Mouse (Mus musculus): Measurements from ENCODE around the gene Zbtb1. TPM values are rescaled to one million over a fixed set of nuclear protein-coding genes. Genes with fewer than 3 reads are reported as not detected.

Gene Zbtb1
- 9.7 and 11.1 TPM in 2 replicates for polyA plus RNA-seq (2016; fragmentation: Nextera tagmentation; extraction: Ambion mirVana)

DNA sequence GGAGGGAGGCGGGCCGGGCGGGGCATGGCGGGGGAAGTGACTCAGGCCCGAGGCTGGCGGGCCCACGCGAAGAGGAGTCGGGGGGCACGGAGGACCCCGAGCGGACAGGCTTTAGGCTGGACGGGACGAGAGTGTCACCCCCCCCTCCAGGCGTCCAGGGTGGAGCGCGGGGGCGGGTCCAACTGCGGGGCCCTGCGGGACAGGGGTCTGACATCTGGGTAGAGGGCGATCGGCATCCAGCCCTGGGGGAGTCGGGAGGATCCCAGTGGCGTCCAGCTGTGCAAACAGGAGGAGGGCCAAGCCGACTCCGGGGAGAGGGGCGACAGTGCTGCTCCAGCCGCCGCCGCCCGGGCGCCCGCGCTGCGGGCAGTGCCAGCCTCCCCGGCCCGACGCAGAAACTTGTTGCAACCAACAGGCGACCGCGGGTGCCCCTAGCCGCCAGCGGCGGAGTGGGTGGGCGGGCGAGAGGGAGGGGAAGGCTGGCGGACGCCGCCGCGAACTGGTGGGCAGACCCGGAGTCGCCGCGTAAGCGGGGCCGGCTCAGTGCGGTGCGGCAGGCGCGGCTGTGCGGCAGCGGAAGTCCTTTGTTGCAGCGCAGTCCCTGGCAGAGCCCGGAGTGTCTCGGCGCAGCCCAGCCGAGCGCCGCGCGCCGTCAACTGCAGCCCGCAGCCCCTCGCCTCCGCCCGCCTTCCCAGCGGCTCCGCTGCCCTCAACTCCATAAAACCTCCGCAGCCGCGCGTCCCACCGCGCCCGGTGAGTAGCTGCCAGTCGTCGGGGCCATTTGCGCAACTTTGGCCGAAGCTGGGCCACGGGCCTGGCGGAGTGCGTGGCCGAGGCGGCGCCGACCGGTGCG is at the start of gene Zbtb1:
Gene Zbtb1 (plus strand): TSS at position 289 of the 853 bp plus-strand sequence.
- H3K36me3 ChIP-seq: no peaks in the 10 kb centered on the region
- peak; percentile 90 for DNase-seq (ENCODE audit: low spot score)
- H3K9me3 ChIP-seq (replicated peaks): no peaks in the 10 kb centered on the region
- H3K4me3 ChIP-seq: peak within 1 kb of the TSS; percentile 99
- H3K4me1 ChIP-seq: peaks cover 53% of the 10 kb centered on the region
- peak within 1 kb of the TSS; percentile 100 for H3K27ac ChIP-seq
- under 1% methylated on average over 99 of the region's 99 CpGs for WGBS
- H3K27me3 ChIP-seq (ENCODE audit: low read depth, poor library complexity, severe bottlenecking): no peaks in the 10 kb centered on the region

DNA sequence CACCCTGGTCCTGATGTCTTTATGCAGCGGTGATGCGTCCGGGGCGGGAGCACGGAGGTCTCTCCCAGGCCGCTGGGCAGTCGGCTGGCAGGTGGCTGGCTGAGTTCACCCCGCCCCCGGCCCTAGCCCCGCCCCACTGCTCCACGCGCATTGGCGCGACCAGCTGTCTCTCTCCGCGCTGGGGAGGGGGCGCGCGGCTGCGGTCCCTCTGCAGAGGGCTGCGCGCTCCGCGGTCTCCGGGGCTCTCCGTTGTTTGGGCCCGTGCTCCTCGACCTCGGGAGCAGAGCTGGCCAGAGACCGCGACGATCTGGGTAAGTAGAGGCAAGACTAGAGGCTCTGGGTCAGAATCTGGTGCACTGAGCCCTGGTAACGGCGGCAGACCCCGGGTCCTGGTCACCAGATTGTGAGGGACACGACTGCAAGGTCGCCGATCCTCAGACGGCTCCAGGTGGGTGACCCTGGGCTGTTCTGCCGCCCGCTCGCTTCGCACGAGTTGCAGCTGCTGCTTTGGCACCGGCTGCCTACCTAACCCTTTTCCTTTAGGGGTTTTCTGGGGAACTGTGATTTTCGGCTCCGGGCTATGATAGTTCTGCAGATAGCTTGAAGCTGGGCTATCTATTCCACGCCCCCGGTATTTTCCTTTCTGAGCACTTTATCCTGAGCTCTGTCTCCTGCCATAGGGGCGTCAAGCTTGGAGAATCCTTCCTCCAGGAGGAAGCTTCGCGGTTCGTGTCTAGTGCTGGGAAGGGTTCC is 45.2 kb upstream of the Zbtb1 start, which contains the start of gene Akap5:
Gene Akap5 (plus strand): TSS at position 213 of the 753 bp plus-strand sequence.
- DNase-seq (ENCODE audit: low spot score): peak; percentile 89
- Histone ChIP-seq H3K27me3 (ENCODE audit: low read depth, poor library complexity, severe bottlenecking) (peaks cover 19% of the 10 kb centered on the region), H3K9me3 (replicated peaks) (no peaks in the 10 kb centered on the region), H3K36me3 (peaks cover 17% of the 10 kb centered on the region), H3K27ac (peak within 1 kb of the TSS; percentile 82), H3K4me1 (peaks cover 12% of the 10 kb centered on the region), H3K4me3 (peak within 1 kb of the TSS; percentile 69)
- WGBS: 2% methylated on average over 53 of the region's 53 CpGs

DNA sequence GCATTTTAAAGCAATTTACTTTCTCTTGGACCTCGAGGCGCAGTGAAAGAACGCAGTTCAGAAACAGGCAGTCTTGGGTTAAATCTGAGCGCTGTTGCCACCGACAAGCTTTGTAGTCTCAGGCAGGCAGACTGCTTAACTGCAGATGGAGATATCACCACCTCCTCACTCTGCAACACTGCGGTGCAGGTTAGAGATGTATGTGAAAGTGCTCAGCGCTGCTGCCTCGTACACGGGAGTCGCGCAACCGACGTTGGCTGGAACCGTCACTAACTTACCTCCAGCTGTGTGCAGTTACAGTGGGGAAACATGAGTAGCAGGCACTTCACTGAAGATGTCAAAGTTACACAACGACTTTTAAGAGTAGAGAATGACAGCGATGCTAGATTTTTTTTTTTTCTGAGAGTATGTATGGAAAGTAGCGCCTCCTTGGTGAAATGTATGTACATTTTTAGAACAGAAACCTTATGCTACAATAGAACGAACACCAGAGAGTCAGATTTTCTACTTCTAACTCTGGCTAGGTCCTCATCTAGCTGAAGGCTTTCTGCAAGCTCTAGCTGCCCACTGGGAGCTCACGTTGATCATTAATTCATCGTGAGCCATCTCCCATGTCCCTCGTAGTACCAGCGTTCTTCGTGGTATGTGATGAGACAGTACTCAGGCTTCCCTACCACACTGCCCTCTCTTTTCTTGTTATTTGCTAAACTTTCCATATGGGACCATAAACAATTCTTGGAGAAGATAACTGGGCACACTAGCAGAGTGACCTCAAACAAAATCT is 43.4 kb upstream of the Zbtb1 start:
- Histone ChIP-seq H3K4me1 (peaks cover 12% of the 10 kb centered on the region), H3K36me3 (no peaks in the 10 kb centered on the region; the same call in 1 of the 2 replicates), H3K27me3 (ENCODE audit: low read depth, poor library complexity, severe bottlenecking) (peaks cover 19% of the 10 kb centered on the region), H3K4me3 (no peak overlapping the region), H3K27ac (no peak overlapping the region), H3K9me3 (replicated peaks) (no peaks in the 10 kb centered on the region)
- 94% methylated on average over 23 of the region's 23 CpGs for WGBS
- no peak for DNase-seq (ENCODE audit: low spot score)

DNA sequence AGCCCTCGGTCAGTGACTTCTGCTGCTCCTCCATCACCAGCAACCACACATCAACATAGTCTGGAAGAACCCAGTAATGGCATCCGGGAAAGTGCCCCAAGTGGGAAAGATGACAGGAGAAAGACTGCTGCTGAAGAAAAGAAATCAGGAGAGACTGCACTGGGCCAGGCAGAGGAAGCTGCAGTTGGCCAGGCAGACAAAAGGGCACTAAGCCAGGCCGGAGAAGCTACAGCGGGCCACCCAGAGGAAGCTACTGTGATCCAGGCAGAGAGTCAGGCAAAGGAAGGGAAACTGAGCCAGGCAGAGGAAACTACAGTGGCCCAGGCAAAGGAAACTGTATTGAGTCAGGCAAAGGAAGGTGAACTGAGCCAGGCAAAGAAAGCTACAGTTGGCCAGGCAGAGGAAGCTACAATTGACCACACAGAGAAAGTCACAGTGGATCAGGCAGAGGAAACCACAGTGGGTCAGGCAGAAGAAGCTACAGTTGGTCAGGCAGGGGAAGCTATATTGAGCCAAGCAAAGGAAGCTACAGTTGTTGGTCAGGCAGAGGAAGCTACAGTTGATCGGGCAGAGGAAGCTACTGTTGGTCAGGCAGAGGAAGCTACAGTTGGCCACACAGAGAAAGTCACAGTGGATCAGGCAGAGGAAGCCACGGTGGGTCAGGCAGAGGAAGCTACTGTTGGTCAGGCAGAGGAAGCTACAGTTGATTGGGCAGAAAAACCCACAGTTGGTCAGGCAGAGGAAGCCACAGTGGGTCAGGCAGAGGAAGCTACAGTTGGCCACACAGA is 41.3 kb upstream of the Zbtb1 start:
- Histone ChIP-seq H3K4me1 (peaks cover 12% of the 10 kb centered on the region), H3K4me3 (no peak overlapping the region), H3K9me3 (replicated peaks) (no peaks in the 10 kb centered on the region), H3K27me3 (ENCODE audit: low read depth, poor library complexity, severe bottlenecking) (peaks cover 19% of the 10 kb centered on the region), H3K36me3 (no peaks in the 10 kb centered on the region), H3K27ac (no peak overlapping the region)
- 97% methylated on average over 6 of the region's 6 CpGs for WGBS
- no peak for DNase-seq (ENCODE audit: low spot score)

DNA sequence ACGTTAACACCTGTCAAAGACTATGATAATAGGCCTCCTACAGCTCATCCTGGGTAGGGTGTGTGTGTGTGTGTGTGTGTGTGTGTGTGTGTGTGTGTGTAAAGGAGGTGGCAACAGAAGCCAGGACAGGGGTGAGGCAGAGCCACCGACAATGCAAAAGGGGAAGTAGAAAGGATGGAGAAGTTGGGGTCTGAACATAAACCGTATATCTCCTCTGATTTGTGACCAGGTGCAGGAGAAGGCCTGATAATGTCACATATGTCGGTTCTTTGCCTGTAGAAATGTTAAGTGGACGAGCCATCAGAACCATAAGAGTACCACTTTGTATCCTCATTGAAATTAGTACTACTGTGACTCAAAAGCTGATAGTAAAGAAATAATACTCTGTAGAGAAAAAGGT is 36.4 kb upstream of the Zbtb1 start:
- Histone ChIP-seq H3K27ac (no peak overlapping the region), H3K27me3 (ENCODE audit: low read depth, poor library complexity, severe bottlenecking) (no peaks in the 10 kb centered on the region), H3K4me1 (no peaks in the 10 kb centered on the region), H3K36me3 (no peaks in the 10 kb centered on the region), H3K9me3 (replicated peaks) (no peaks in the 10 kb centered on the region), H3K4me3 (no peak overlapping the region)
- DNase-seq (ENCODE audit: low spot score): no peak
- WGBS: 91% methylated on average over 5 of the region's 5 CpGs

DNA sequence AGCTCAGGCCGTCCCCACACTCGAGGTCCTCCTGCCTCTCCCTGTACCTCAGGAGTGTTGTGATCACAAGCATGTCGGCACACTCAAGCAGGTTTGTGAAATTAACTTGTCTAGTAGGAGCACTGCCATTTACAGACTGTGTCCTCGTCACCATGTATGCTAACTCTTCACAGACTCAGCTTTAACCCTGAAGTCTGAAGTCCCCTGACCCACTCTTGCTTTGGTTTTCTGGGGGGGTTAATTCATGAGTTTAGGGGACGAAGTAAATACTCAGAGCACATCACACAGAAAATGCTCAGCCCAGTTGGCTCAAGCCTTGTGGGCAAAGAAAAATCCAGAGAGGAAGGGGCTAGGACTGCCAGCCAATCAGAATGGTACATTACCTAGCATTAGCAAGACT is 34.4 kb upstream of the Zbtb1 start:
- DNase-seq (ENCODE audit: low spot score): no peak
- no peak overlapping the region for H3K27ac ChIP-seq

DNA sequence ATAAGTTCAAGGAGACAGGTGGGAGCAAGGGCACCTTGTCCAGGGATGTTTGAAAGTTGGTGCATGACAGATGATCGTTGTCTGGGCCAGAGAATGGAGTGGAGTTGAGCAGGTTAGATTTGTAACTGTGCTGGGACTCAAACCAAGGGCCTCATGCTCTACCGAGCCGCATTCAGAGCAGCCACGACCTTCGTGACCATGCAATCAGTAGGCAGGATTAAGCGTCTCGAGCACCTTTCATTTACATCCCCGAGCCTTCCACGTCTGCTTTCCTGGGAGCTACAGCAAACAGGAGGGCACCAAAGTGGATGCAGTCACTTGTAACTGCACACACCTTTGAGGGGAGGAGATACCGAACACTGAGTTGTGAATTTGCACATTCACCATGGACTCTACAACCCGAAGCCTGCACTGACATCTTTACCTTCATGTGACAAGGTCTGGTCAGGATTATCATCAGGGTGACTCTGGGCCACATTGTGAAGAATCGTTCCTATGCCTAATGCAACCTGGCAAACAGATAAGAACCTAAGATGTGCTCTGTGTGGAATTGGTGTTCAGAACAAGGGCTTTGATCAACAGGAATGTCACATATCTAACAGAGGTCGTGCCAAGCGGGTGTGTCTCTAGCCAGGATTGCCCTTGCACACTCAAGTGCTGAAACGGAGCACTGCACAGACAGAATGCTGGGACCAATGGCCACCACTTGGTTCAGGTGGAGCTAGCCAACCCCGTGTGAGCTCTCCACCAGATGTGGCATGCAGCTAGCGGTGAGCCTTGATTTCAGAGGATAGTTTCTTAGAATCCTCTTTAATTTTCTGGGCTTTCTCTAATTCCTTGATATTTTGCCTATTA is 33.7 kb upstream of the Zbtb1 start:
- Histone ChIP-seq H3K4me1 (no peaks in the 10 kb centered on the region), H3K9me3 (replicated peaks) (no peaks in the 10 kb centered on the region), H3K27ac (no peak overlapping the region), H3K4me3 (no peak overlapping the region), H3K36me3 (no peaks in the 10 kb centered on the region), H3K27me3 (ENCODE audit: low read depth, poor library complexity, severe bottlenecking) (no peaks in the 10 kb centered on the region)
- 82% methylated on average over 17 of the region's 17 CpGs for WGBS
- no peak for DNase-seq (ENCODE audit: low spot score)

More for the DNA sequence above, 34.4 kb upstream of the Zbtb1 start:
- H3K4me3 ChIP-seq: no peak overlapping the region
- H3K4me1 ChIP-seq: no peaks in the 10 kb centered on the region
- H3K27me3 ChIP-seq (ENCODE audit: low read depth, poor library complexity, severe bottlenecking): no peaks in the 10 kb centered on the region
- H3K9me3 ChIP-seq (replicated peaks): no peaks in the 10 kb centered on the region
- WGBS: 87% methylated on average over 5 of the region's 5 CpGs
- H3K36me3 ChIP-seq: no peaks in the 10 kb centered on the region

DNA sequence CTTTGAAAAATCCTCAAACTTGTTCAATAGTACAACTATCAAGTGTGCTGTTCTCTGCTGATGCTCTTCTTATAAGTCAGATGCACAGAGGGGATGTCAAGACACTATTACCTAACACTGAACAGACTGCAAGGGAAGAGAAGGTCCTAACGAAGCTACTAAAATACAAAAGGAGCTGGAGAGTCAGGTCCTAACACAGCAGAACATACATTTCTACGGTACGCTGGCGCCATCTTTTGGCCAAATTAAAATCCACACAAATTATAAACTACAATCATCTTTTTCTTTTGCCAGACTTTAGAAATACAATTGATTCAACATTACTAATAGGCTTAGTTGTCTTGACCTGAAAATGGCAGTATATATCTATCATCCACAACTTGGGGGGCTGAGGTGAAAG is 29.0 kb upstream of the Zbtb1 start:
- 9% methylated on average over 4 of the region's 4 CpGs for WGBS
- peaks cover 8% of the 10 kb centered on the region; the same call in 1 of the 2 replicates for H3K36me3 ChIP-seq
- peak; percentile 53 for DNase-seq (ENCODE audit: low spot score)
- H3K9me3 ChIP-seq (replicated peaks): no peaks in the 10 kb centered on the region
- no peaks in the 10 kb centered on the region for H3K27me3 ChIP-seq (ENCODE audit: low read depth, poor library complexity, severe bottlenecking)
- no peaks in the 10 kb centered on the region for H3K4me1 ChIP-seq
- no peak overlapping the region for H3K27ac ChIP-seq
- no peak overlapping the region for H3K4me3 ChIP-seq

DNA sequence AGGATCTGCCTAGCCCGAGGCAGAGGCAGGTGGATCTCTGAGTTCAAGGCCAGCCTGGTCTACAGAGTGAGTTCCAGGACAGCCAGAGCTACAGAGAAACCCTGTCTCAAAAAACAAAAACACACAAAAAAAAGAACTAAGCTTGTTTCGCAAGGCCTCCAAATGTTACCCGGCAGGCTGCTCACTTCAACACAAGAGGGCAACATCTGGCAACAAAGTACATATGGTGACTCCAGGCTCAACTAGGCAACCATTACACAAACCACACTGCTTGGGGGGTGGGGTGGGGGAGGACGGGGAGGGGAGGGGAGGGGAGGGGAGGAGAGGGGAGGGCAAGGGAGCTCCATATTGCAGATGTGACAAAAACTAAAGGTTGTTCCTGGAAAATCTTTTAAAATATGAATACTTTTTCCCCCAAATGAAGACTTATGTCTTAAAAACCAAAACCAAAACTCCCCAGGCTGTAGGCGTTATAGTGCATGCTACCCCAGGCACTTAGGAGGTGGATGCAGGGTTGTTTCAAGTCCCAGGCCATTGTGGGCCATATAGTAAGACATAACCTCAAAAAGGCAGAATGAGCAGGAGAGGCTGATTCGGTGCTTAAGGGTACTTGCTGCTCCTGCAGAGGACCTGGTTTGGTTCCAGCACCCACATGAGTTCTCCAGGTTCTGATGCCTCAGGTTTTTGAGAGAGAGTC is 24.2 kb upstream of the Zbtb1 start:
- WGBS: 78% methylated on average over 6 of the region's 6 CpGs
- no peaks in the 10 kb centered on the region for H3K9me3 ChIP-seq (replicated peaks)
- peaks cover 38% of the 10 kb centered on the region for H3K36me3 ChIP-seq
- no peak overlapping the region for H3K4me3 ChIP-seq
- no peak for DNase-seq (ENCODE audit: low spot score)
- no peaks in the 10 kb centered on the region for H3K4me1 ChIP-seq
- no peak overlapping the region for H3K27ac ChIP-seq
- no peaks in the 10 kb centered on the region for H3K27me3 ChIP-seq (ENCODE audit: low read depth, poor library complexity, severe bottlenecking)

DNA sequence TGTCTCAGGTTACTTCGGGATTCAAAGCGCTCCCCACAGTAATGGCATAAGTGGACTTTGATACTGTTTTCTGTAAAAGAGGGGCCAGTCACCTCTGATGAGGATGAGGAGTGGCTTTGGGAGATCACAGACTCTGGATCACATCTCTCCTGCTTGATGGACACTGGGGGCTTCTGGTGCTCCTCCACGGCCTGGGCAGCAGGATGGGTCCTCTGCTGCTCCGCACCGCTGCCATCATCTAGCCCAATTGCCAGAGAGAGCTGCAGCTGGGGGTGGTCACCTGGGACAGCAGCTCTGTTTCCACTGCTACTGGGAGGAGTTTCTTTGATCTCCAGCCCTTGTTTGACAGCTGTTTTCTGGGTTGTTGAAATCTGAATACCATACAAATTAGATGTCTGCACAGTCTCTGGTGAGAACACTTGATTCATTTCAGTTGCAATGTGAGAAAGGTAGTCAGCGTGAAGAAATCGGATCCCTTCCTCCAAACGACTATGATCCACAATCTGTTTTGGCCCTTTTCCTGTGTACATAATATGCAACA is 20.3 kb upstream of the Zbtb1 start:
- H3K27ac ChIP-seq: no peak overlapping the region
- no peaks in the 10 kb centered on the region for H3K9me3 ChIP-seq (replicated peaks)
- no peaks in the 10 kb centered on the region for H3K4me1 ChIP-seq
- DNase-seq (ENCODE audit: low spot score): no peak
- H3K4me3 ChIP-seq: no peak overlapping the region
- no peaks in the 10 kb centered on the region for H3K27me3 ChIP-seq (ENCODE audit: low read depth, poor library complexity, severe bottlenecking)
- peaks cover 59% of the 10 kb centered on the region for H3K36me3 ChIP-seq
- 75% methylated on average over 8 of the region's 8 CpGs for WGBS

DNA sequence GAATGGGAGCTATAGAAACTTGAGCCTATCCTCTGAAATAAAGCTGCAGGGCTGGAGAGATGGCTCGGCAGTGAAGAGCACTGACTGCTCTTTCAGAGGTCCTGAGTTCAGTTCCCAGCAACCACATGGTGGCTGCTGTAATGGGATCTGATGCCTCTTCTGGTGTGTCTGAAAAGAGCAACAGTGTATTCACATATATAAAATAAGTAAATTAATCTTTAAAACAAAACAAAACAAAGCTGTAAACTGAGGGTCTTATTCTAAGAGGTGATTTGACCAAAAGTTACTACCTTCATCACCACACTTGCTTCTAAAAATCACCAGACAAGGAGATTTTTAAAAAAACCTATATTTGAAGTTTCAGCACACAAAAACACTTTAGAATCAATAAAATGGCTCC is 9.2 kb upstream of the Zbtb1 start:
- H3K4me1 ChIP-seq: peaks cover 8% of the 10 kb centered on the region
- no peaks in the 10 kb centered on the region for H3K27me3 ChIP-seq (ENCODE audit: low read depth, poor library complexity, severe bottlenecking)
- H3K4me3 ChIP-seq: no peak overlapping the region
- 73% methylated on average over 1 of the region's 1 CpGs for WGBS
- no peaks in the 10 kb centered on the region for H3K9me3 ChIP-seq (replicated peaks)
- peaks cover 24% of the 10 kb centered on the region for H3K36me3 ChIP-seq
- DNase-seq (ENCODE audit: low spot score): no peak
- H3K27ac ChIP-seq: no peak overlapping the region
